Mouse (Mus musculus) activated CD4-positive, CD25-positive, alpha-beta regulatory T cell, adult 4 months (primary cell): ENCODE measurements around the gene Dbil5. TPM values are rescaled to one million over a fixed set of nuclear protein-coding genes. Genes with fewer than 3 reads are reported as not detected.

Experiments
- ATAC-seq: one replicate; pipeline ENCODE4 v1.8.0; 2017
- polyA plus RNA-seq, 2 experiments: library from polyadenylated mRNA; unstranded; fragments of 100-300 nt; shearing (Covaris generic); gene quantifications; one replicate each; pipeline ENCODE4 v1.2.1; 2017

Gene Dbil5
- polyA plus RNA-seq, 2 experiments from 2014 or later = not detected

DNA sequence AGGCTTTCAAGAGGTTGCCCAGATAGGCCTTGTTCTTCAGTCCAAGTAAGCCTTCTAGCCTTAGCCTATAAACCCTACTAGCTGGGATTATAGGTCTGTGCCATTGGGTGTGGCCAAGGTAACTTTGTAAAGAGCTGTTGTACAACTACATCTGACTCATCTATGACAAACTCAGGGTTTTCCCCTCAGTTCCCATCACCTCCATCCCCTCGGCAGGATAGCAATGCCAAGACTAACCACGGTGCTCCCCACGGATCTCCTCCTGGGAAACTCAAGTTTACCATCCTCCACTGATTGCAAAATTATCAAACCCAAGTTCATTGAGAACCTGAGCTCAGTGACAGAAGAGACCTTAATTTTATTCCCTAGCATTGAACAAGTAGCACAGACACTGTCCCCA lies 18.7 kb downstream of the Dbil5 start:
- ATAC-seq = no peak

- no peak for ATAC-seq
These were observed 22.3 kb downstream of the Dbil5 start for GRCm38 (mm10) chr11:76239750-76240149.

DNA sequence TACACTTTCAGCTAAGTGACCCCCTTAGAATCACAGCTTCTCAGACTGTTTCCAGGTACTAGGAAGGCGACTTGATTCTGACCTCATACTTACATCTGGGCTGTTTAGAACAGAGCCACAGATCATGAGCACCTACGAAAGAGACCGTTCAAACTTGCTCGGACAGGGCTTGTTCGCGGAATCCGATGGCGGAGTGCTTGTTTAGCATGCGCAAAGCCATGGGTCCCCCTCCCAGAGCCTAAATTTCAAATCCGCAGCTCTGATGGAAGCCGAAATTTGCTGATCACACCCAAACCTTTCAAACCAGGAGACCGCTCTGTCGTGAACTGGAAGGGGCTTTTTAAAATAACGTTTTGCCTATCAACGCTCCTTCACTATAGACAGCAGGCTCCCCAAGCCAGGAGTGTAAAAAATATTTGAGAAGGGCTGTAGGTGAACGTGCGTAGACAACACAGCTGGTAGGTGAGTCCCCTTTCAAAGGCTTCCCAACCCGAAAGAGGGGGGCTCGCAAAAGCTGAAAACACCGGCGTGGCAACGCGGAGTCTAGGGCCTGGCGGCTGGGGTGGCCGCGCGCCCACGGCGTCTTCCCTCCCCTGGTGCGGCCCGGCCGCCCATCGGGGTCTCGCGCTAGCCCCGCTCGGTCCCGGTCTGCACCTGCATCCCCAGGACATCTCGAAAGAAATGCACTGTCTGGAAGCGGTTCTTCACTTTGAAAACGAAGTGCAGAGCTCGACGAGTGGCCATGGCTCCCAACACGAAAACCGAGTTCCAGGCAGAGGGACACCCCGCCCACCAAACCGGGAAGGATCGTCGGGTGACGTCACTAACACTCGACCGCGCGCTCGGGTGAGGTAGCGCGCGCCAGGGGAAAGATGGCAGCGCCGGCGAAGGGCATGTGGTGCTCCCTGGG lies 25.7 kb downstream of the Dbil5 start, which contains the start of the genes Mrm3 and Glod4:
Gene Mrm3 (plus strand): TSS at position 815 of the 910 bp plus-strand sequence.
Gene Glod4 (minus strand): TSS at position 825 of the 910 bp plus-strand sequence.
- ATAC-seq = peak; percentile 89

- ATAC-seq = no peak
These were observed 26.6 kb downstream of the Dbil5 start for GRCm38 (mm10) chr11:76243811-76244546.

- ATAC-seq = no peak
These were observed 29.0 kb downstream of the Dbil5 start for GRCm38 (mm10) chr11:76246439-76246838.

DNA sequence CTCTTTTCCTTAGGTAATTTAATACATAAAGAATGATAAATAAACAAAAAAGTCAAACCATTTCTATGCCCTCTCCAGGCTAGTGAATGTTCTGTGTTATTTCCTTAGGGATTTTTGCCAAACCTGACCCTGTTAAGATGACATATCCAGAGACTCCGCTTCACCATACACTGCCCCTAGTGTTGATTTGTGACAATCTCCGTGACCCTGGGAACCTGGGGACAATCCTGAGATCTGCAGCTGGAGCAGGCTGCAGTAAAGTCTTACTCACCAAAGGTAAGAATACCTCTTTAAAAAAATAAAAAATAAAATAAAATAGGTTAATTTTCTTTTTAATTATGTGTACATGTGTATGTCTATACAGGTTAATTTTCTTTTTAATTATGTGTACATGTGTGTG lies 29.8 kb downstream of the Dbil5 start:
- ATAC-seq = no peak

GRCm38 (mm10) chr11:76252036-76252435 lies 34.6 kb downstream of the Dbil5 start:
- no peak for ATAC-seq

- peak; percentile 90 for ATAC-seq
These were observed 35.9 kb downstream of the Dbil5 start for GRCm38 (mm10) chr11:76253145-76253917.

DNA sequence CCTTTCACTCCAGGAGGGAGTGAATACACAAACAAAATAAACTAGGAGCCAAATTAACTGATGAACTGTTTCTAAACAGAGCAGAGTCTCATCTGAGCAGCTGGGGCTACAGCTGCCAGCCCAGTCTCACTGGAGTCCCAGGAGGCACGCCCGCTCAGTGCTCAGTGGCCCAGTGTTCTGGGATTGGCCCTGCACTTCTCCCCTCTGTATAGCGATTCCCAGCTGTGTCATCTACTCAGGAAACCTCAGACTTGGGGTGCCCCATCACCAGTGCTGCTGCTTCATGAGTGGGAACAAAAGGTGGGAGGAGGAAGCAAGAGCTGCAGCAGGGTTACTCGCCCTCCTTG lies 36.5 kb downstream of the Dbil5 start:
- no peak for ATAC-seq

DNA sequence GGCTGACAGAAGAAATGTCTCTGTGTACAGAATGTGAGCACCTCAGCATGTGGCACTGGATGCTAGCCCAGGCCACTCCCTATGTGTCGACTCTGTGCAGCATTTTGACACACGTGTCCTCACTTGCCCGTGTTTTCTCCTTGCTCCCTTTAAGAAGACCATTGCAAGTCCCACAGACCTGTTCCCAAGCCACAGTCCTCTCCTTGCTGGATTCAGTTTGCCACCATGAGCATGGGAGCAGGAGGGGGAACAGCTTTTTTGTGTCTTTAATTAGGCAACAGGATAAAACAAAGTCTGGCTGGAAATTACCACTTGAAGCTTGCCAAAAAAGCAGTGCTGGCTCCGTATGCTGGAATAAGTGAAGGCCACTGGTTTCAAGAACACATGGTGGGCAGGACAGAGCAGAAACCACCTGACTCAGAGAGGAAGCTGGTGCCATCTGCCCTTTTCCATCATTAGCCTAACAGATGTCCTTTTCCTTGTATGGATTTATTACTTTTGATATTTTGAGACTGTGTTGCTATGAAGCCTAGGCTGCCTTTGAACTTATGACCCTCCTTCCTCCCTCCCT lies 38.1 kb downstream of the Dbil5 start:
- no peak for ATAC-seq

DNA sequence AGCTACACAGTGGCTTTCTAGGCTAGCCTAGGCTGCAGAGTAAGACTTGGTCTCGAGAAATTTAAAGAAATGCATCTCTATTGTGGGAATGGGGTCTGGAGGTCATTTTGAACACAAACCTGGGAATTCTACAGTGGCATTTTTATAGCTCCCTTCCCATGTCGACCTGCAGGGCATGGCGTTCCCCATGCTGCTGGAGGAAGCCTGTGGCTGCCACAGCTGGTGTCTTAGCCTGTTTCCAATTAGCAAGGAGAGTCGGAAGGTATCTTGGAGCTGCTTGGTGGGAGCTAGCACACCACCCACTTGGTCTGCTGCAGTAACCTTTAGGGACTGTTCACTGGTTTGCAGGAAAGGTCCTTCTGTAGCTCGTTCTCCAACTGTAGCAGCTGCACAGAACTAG lies 38.7 kb downstream of the Dbil5 start:
- ATAC-seq = no peak

GRCm38 (mm10) chr11:76257386-76257785 lies 40.0 kb downstream of the Dbil5 start:
- no peak for ATAC-seq

- ATAC-seq = no peak
These were observed 41.1 kb downstream of the Dbil5 start for GRCm38 (mm10) chr11:76258511-76258910.

- ATAC-seq = no peak
These were observed 43.0 kb downstream of the Dbil5 start for GRCm38 (mm10) chr11:76260208-76261050.

DNA sequence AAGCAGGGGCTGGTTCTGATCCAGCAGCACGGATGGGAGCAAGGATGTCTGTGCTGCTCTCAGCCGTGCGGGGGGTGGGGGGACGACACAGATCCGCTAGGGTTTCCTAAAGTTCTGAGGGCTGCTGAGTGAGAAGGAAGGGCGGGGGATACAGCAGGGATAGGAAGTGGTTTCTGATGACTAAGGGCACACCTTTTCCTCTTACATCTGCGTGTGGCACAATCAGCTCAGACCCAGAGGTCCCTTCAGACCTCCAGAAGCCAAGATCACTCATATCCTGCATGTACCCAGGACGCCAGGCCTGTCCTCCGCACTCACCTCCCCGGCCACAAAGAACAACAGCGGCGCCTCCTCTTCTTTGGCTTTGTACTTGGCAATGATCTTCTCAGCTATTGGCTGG lies 43.8 kb downstream of the Dbil5 start:
- peak; percentile 89 for ATAC-seq

- no peak for ATAC-seq
These were observed 45.4 kb downstream of the Dbil5 start for GRCm38 (mm10) chr11:76262611-76263351.

- no peak for ATAC-seq
These were observed 50.1 kb downstream of the Dbil5 start for GRCm38 (mm10) chr11:76267550-76267949.

GRCm38 (mm10) chr11:76268001-76268459 lies 50.6 kb downstream of the Dbil5 start:
- no peak for ATAC-seq
